Mouse (Mus musculus) brain, embryonic 14.5 days (tissue): ENCODE measurements at regions not wholly inside any gene's neighbourhood (a gene's known extent, or its start where the extent isn't known, plus 50 kb on each side); places are given as distances from the start of the nearest gene placed in this dataset.

Source experiments
- CTCF ChIP-seq: fragments of 200-500 bp; IDR thresholded peaks from 2 replicates; pipeline ENCODE4 v1.5.1; 2012; ENCODE audit warnings: inconsistent platforms, mild to moderate bottlenecking, moderate library complexity, borderline replicate concordance; ENCODE audit not compliant: insufficient read depth, insufficient read length; ENCODE audit errors: extremely low read depth
- POLR2A ChIP-seq: fragments of 200-500 bp; IDR thresholded peaks from 2 replicates; pipeline ENCODE4 v1.6.1; 2012; ENCODE audit warnings: mild to moderate bottlenecking, inconsistent platforms, borderline replicate concordance; ENCODE audit not compliant: poor library complexity, insufficient read depth, insufficient read length, severe bottlenecking; ENCODE audit errors: extremely low read depth

DNA sequence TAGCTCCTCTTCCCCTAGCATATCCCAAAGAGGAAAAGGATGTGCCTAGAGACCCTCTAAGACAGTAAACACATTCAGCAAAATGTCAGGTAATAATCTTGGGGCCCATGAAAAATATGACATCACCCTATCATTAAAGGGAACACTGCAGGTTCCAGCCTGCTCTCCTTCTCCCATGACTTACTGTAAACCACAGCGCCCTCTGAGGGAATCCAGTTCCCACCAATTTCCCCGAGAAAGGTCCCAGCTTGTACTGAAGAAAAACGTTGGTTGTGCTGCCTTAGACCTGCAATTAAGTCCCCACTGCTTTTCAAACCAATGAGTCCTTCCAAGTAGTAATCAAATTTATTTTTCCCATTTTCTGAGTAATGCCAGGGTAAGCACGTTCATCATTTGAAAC, 251.0 kb upstream of the Pard3b start:
- TF ChIP-seq CTCF (no peak), POLR2A (no peak)
